Mouse (Mus musculus) cortical plate, adult 2 months (tissue): ENCODE data around the gene Tmem205.

Experiments
- CTCF ChIP-seq: fragments of 200-500 bp; IDR thresholded peaks from 2 replicates; pipeline ENCODE4 v1.5.1; 2011; ENCODE audit warnings: mild to moderate bottlenecking, control low read depth, low read length; ENCODE audit not compliant: insufficient read depth; ENCODE audit errors: extremely low read depth
- POLR2A ChIP-seq: fragments of 200-500 bp; IDR thresholded peaks from 2 replicates; pipeline ENCODE4 v1.6.1; 2011; ENCODE audit warnings: mild to moderate bottlenecking, low read length, control low read depth; ENCODE audit not compliant: insufficient read depth; ENCODE audit errors: extremely low read depth

DNA sequence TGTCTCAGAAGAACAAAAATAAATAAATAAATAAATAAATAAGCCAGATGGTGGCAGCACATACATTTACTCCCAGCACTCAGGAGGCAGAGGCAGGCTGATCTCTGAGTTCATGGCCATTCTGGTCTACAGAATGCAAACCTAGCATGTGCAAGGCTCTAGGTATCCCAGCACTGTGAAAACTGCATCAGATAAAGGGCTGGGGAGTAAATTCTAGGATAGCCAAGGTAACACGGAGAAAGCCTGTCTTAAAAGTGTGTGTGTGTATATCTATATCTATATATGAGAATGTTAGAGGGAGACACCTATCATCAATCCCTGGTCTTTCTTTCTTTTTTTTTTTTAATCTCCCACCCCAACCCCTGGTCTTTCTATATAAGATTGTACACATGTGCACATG lies 1.9 kb downstream of the Tmem205 start:
- TF ChIP-seq CTCF: no peak
- TF ChIP-seq POLR2A: no peak
